Mouse (Mus musculus) limb, embryonic 13.5 days (tissue): ENCODE results near the gene Urgcp. TPM values are rescaled to one million over a fixed set of nuclear protein-coding genes. Genes with fewer than 3 reads are reported as not detected.
A peak's percentile ranks its signal among the peaks of the same experiment; 100 is the strongest.

ENCODE experiments used
- ATAC-seq: fragments of 200-750 bp; cut with Nextera tagmentation; 2 replicates; pipeline ENCODE4 v1.8.0; 2017; ENCODE audit warnings: low read depth, moderate number of reproducible peaks, moderate TSS enrichment; ENCODE audit not compliant: low FRiP score
- H3K27ac ChIP-seq: fragments of 300-500 bp; sonication (generic); 2 replicates; pipeline ENCODE4 v1.5.1; 2015; ENCODE audit warnings: inconsistent platforms, mild to moderate bottlenecking, moderate library complexity
- H3K27me3 ChIP-seq: fragments of 300-500 bp; sonication (generic); 2 replicates; pipeline ENCODE4 v1.6.1; 2015; ENCODE audit warnings: mild to moderate bottlenecking, inconsistent platforms
- H3K36me3 ChIP-seq: fragments of 300-500 bp; sonication (generic); 2 replicates; pipeline ENCODE4 v1.6.1; 2015; ENCODE audit warnings: inconsistent platforms, mild to moderate bottlenecking, moderate library complexity
- H3K4me1 ChIP-seq: fragments of 300-500 bp; sonication (generic); 2 replicates; pipeline ENCODE4 v1.6.1; 2015; ENCODE audit warnings: inconsistent platforms
- H3K4me2 ChIP-seq: fragments of 300-500 bp; sonication (generic); replicated peaks from 2 replicates; pipeline ENCODE4 v1.6.1; 2015; ENCODE audit warnings: inconsistent platforms, mild to moderate bottlenecking, moderate library complexity
- H3K4me3 ChIP-seq: fragments of 300-500 bp; sonication (generic); 2 replicates; pipeline ENCODE4 v1.5.1; 2015; ENCODE audit warnings: moderate library complexity, mild to moderate bottlenecking, inconsistent platforms
- H3K9ac ChIP-seq: fragments of 300-500 bp; sonication (generic); 2 replicates; pipeline ENCODE4 v1.6.1; 2015; ENCODE audit warnings: mild to moderate bottlenecking, inconsistent platforms
- H3K9me3 ChIP-seq: fragments of 300-500 bp; sonication (generic); 2 replicates; pipeline ENCODE4 v1.6.1; 2016; ENCODE audit warnings: inconsistent platforms
- WGBS: fragments of 180-500 bp; shearing (Covaris S2); methylation state at CpG from one replicate; pipeline ENCODE4 v1.1.7; 2015; 5-methylcytosine and 5-hydroxymethylcytosine counted together
- polyA plus RNA-seq: library from polyadenylated mRNA; unstranded; fragments of >200 nt; fragmentation: Nextera tagmentation; extraction: Ambion mirVana; gene quantifications from 2 replicates; pipeline ENCODE4 v1.2.1, GENCODE M21; 2015

Gene Urgcp
- polyA plus RNA-seq, 1 experiment from 2014 or later = 29.2 TPM

DNA sequence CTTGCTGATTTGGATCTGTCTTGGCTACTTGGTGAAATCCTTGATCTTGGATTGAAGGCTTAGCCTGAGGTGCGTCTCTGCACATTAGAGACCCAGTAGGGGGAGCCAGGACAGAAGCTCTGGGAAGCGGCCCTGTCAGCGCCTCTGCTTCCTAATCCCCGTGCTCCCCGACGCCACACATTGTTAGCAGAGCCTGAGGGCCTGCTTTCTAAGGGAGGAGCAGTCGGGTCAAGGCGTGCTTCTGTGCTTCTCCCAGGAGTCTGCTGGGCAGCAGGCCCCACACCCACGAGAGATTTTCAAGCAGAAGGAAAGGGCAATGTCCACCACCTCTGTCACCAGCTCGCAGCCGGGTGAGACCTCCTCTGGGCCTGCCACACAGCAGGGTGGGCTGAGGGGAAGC, 35.2 kb upstream of the Urgcp start:
- Histone ChIP-seq H3K9ac (no peak overlapping the region), H3K36me3 (peaks cover 89% of the 10 kb centered on the region), H3K4me3 (no peak overlapping the region), H3K4me1 (peaks cover 9% of the 10 kb centered on the region), H3K27me3 (no peaks in the 10 kb centered on the region), H3K9me3 (no peaks in the 10 kb centered on the region), H3K4me2 (no peak overlapping the region), H3K27ac (no peak overlapping the region)
- 80% methylated on average over 11 of the region's 11 CpGs for WGBS
- ATAC-seq = no peak

DNA sequence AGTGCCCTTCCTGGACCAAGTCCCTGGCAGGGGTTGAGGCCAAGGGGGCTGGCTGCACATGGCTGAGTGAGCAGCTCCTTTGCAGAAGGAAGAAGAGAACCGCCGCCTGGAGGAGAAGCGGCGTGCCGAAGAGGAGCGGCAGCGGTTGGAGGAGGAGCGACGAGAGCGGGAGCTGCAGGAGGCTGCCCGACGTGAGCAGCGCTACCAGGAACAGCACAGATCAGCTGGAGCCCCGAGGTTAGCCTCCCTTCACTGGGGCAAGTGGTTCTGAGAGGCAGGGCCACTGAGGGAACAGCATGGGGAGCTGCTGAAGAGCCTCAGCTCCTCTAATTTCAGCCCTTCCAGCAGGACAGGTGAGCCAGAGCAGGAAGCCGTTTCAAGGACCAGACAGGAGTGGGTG, 34.8 kb upstream of the Urgcp start:
- ATAC-seq = no peak
- H3K27me3 ChIP-seq = no peaks in the 10 kb centered on the region
- H3K4me1 ChIP-seq = peaks cover 4% of the 10 kb centered on the region
- H3K9me3 ChIP-seq = no peaks in the 10 kb centered on the region
- peaks cover 93% of the 10 kb centered on the region for H3K36me3 ChIP-seq
- no peak overlapping the region for H3K4me2 ChIP-seq
- H3K27ac ChIP-seq = no peak overlapping the region
- H3K9ac ChIP-seq = no peak overlapping the region
- 91% methylated on average over 15 of the region's 15 CpGs for WGBS
- no peak overlapping the region for H3K4me3 ChIP-seq

DNA sequence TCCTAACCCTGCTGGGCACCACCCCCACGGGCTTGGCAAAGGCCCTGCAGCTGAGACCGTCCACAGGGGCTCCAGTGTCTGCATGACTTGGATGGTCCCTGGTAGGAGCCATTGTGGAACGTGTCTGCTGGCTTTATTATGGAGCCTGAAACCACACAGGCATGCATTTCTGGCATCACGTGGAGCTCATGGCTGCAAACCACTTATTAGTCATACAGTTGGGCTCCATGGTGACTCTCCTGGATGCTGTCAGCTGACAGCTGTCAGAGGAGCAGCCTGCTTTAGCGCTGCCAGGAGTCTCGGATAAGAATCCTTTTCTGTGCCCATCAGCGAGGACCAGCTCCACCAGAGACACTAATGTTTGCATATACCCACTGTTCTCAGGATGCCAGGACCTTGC, 33.5 kb upstream of the Urgcp start:
- Histone ChIP-seq H3K27me3 (no peaks in the 10 kb centered on the region), H3K36me3 (peaks cover 89% of the 10 kb centered on the region), H3K27ac (no peak overlapping the region), H3K4me2 (no peak overlapping the region), H3K4me1 (no peaks in the 10 kb centered on the region), H3K9me3 (no peaks in the 10 kb centered on the region), H3K9ac (no peak overlapping the region), H3K4me3 (no peak overlapping the region)
- ATAC-seq = no peak
- WGBS = 91% methylated on average over 7 of the region's 7 CpGs

DNA sequence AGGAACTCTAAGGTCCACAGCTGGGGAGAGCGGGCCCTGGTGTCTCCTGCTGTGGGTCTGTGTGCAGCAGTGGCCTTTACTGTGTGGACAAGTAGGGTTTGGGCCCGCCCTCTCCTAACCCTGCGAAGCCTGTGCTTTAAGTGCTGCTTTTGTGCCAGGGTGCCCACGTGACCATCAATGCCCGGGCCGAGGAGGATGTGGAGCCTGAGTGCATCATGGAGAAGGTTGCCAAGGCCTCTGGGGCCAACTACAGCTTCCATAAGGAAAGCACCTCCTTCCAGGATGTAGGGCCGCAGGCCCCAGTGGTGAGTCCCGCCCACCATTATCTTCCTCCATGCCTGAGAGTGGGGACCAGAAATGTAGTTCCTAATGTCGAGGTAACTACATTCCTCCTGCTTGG, 33.1 kb upstream of the Urgcp start:
- H3K27ac ChIP-seq = no peak overlapping the region
- peaks cover 85% of the 10 kb centered on the region for H3K36me3 ChIP-seq
- no peaks in the 10 kb centered on the region for H3K27me3 ChIP-seq
- H3K4me1 ChIP-seq = no peaks in the 10 kb centered on the region
- no peak for ATAC-seq
- no peak overlapping the region for H3K4me3 ChIP-seq
- WGBS = 88% methylated on average over 9 of the region's 9 CpGs
- H3K9ac ChIP-seq = no peak overlapping the region
- H3K9me3 ChIP-seq = no peaks in the 10 kb centered on the region
- no peak overlapping the region for H3K4me2 ChIP-seq

DNA sequence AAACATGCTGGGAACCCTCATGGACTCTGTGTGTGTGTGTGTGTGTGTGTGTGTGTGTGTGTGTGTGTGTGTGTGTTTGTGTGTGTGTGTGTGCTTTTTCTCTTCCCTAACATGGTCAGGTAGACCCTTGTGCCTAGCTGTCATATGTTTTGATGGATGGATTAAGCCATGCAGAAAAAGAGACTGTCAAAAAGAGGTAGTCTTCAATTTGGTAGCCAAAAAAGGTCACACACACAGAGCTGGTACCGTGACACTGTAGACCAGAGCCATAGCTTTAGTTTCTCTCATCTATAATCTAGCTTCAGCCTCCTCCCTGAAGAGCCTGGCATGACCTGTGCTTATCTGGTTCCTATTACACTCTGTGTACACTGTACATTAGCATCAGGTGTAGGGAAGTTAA, 28.3 kb upstream of the Urgcp start:
- 97% methylated on average over 1 of the region's 1 CpGs for WGBS
- Histone ChIP-seq H3K4me1 (peaks cover 24% of the 10 kb centered on the region), H3K9ac (no peak overlapping the region; the same call in 1 of the 2 replicates), H3K27me3 (no peaks in the 10 kb centered on the region), H3K4me2 (no peak overlapping the region), H3K4me3 (no peak overlapping the region), H3K9me3 (no peaks in the 10 kb centered on the region), H3K27ac (no peak overlapping the region), H3K36me3 (peaks cover 38% of the 10 kb centered on the region)
- no peak for ATAC-seq

DNA sequence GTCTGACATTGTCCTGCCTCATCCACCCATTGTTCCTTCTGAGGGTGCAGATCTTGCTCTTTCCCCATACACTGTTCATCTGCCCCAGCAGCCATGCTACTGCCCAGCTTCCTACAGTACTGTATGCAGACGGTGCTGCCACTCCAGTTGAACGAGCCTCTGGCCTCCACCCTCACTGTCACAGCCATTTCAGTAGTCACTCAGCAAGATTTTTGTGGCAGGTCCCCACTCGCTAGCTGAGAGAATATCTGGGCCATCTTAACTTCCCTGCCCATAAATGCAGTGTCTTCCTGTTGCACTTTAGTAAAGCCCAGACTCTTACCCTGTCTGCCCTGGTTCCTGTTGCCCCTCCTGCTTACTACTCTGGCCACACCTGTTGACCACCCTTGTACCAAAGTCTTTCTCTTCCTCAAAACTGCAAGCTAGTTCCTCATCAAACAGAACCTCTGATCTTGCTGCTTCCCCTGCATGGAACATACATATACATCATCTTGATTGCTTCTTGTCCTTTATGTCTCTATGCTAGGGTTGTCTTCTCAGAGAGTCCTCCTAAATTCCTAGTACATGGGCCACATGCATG, 27.7 kb upstream of the Urgcp start:
- Histone ChIP-seq H3K9me3 (no peaks in the 10 kb centered on the region), H3K36me3 (peaks cover 32% of the 10 kb centered on the region), H3K27me3 (no peaks in the 10 kb centered on the region), H3K4me3 (peak overlapping the region; percentile 78; the same call in 1 of the 2 replicates), H3K4me2 (peak overlapping the region; percentile 90), H3K9ac (peak overlapping the region; percentile 85; the same call in 1 of the 2 replicates), H3K27ac (no peak overlapping the region), H3K4me1 (peaks cover 24% of the 10 kb centered on the region)
- no peak for ATAC-seq
- WGBS = 81% methylated on average over 3 of the region's 3 CpGs

DNA sequence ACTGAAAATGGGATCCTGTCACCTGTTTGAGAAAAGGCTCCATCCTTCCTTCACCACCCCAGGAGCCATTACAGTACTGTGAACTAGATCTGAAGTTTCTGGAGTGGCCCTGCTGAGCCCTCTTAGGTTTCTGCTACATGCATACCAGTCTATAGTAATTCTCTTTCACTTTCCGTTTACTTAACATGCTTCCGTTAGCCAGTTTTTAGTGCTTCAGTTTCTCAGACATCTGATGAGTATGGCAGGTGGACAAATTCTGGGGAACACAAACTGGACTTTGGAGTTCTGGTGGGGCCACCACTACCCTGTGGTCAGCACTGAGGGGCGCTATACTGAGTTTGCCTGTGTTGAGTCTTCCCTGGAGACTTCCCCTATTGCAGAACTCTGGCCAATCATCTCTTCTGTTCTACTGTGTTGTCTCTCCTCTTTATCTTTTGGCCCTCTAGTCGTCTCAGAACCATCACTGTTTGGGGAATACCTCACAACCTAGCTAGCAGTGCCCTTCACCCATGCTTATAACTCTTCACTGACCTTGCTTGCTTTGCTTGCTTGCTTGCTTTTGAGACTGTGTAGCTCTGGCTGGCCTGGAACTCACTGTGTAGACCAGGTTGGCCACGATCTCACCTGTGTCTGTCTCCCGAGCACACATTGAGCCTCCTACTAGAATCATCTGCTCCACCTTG, 27.0 kb upstream of the Urgcp start:
- 74% methylated on average over 6 of the region's 6 CpGs for WGBS
- ATAC-seq = no peak
- peak overlapping the region; percentile 86 for H3K27ac ChIP-seq

DNA sequence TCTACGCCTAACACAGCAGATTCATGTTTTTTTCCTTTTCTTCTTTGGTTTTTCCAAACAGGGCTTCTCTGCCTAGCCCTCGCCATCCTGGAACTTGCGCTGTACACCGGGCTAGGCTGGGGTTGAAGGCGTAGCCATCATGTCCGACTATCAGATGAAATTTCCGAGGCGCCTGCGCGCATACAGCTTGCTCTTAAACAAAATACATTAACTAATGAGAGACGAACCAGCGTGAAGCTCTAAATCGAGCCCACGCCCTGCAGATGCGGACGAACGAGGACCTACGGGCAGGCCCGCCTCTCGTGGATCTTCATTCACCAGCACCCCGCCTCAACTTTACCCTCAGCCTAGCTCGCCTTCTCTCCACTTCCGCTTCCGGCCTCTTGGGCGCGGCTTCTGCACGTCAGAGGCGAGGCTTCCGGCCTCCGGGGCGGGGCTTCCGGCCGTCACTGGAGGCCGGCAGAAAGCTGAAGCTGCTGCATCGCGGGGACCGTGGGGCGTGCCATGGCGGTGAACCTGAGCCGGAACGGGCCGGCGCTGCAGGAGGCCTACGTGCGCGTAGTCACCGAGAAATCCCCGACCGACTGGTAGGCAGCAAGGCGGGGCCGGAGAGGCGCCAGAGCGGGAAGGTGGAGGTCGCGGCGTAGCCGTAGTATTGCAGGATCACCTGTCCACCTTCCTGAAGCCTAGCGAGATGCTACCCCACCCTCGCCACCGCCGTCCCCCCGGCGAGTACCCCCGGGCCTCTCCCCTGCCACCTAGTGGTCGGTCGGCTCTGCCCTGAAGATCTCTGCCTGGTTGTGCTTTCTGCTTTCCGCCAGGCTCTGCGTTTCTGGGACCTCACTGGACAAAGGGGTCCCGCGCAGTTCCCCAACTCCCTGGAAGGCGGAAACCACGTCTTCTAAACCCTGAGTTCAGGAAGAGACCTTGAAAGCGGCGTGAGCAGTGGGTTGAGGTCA, 26.2 kb upstream of the Urgcp start, which contains the start of gene Dbnl:
Gene Dbnl, plus strand, starts transcription at position 433 of the 959 bp plus-strand sequence.
- Histone ChIP-seq H3K27me3 (no peaks in the 10 kb centered on the region), H3K4me2 (peak within 1 kb of the TSS; percentile 90), H3K9ac (peak within 1 kb of the TSS; percentile 85), H3K4me1 (peaks cover 24% of the 10 kb centered on the region), H3K9me3 (no peaks in the 10 kb centered on the region), H3K4me3 (peak within 1 kb of the TSS; percentile 78), H3K36me3 (peaks cover 17% of the 10 kb centered on the region), H3K27ac (peak within 1 kb of the TSS; percentile 86)
- ATAC-seq = peak; percentile 97
- WGBS = under 1% methylated on average over 74 of the region's 74 CpGs

More for the DNA sequence above, 27.0 kb upstream of the Urgcp start:
- Histone ChIP-seq H3K4me1 (peaks cover 24% of the 10 kb centered on the region), H3K27me3 (no peaks in the 10 kb centered on the region), H3K4me3 (peak overlapping the region; percentile 78), H3K36me3 (peaks cover 25% of the 10 kb centered on the region), H3K4me2 (peak overlapping the region; percentile 90), H3K9ac (peak overlapping the region; percentile 85), H3K9me3 (no peaks in the 10 kb centered on the region)

DNA sequence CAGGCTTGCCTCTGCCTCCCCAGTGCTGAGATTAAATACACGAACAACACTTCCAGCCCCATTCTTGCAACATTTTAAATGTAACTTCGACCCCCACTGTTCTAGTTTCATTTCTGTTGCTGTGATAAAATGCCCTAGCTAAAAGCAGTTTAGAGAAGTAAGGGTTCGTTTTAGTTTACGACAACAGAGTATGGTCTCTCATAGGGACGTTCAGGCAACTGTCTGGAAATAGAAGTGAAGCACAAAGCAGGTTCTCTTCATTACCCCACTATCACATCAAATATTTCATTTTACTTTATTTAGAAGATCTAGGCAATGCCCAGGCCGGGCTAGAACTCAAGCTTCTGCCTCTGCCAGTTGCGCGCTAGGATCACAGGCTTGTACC, 25.5 kb upstream of the Urgcp start:
- Histone ChIP-seq H3K36me3 (peaks cover 12% of the 10 kb centered on the region), H3K27ac (peak overlapping the region; percentile 86; the same call in 1 of the 2 replicates), H3K27me3 (no peaks in the 10 kb centered on the region), H3K4me1 (peaks cover 24% of the 10 kb centered on the region), H3K9ac (peak overlapping the region; percentile 85), H3K4me3 (peak overlapping the region; percentile 78), H3K4me2 (peak overlapping the region; percentile 90), H3K9me3 (no peaks in the 10 kb centered on the region)
- ATAC-seq = no peak
- WGBS = 31% methylated on average over 8 of the region's 8 CpGs

DNA sequence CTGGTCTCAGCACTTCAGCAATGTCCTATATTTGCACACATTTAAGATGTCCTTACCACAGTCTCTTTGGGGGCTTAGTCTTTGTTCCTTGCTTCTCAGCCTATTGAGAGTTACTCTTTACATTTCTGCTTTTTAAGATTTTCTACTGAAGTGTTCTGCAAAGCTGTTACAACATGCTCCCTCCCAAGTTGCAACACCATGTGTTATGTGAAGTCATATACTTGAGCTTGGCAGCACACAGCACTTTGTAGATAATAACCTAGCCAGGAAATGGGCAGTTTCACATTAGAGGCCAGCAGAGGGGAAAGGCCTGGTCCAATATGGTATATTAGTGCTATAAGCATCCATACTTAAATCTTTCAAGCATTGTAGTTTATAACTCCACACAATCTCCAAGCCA, 23.6 kb upstream of the Urgcp start:
- ATAC-seq = no peak
- H3K27ac ChIP-seq = no peak overlapping the region
- H3K4me1 ChIP-seq = peaks cover 24% of the 10 kb centered on the region
- H3K4me2 ChIP-seq = no peak overlapping the region
- H3K4me3 ChIP-seq = no peak overlapping the region
- no peak overlapping the region for H3K9ac ChIP-seq
- no peaks in the 10 kb centered on the region for H3K27me3 ChIP-seq
- H3K36me3 ChIP-seq = peaks cover 7% of the 10 kb centered on the region
- H3K9me3 ChIP-seq = no peaks in the 10 kb centered on the region

DNA sequence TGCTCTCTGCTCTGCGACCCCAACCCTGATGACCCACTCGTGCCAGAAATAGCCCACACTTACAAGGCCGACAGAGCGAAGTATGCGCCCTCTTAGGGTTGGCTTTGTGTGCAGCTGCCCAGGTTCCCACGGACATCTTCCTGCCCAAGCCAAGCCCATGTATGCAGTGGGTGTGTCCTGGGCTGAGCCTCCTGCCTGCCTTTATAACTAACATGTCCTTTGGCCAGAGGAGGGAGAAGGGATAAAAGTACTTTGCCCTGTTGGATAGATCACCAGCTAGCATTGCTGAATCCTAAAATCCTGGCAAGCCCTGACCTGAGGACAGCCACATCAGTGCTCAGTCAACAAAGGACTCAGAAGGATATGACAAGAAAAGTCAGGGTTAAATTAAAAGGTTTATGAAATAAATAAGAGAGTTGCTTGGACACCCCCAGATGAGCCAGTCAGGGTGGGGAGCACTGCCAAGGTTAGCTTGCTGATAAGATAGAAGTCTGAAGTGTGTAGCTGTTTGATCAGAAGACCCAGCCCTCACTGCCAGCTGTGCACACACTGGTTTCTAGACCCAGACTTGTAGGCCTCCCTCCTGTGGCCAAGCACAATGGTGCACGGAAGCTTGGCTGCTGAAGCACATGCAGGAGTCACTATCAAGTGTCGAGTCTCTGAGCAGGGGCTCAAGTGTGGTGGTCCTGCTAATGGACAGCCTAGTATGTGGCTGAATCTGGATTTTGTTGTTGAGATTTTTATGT, 20.2 kb upstream of the Urgcp start:
- 71% methylated on average over 8 of the region's 8 CpGs for WGBS
- no peak overlapping the region for H3K27ac ChIP-seq
- H3K27me3 ChIP-seq = no peaks in the 10 kb centered on the region
- peaks cover 6% of the 10 kb centered on the region for H3K4me1 ChIP-seq
- H3K36me3 ChIP-seq = peaks cover 9% of the 10 kb centered on the region; the same call in 1 of the 2 replicates
- no peak overlapping the region for H3K4me3 ChIP-seq
- no peak overlapping the region for H3K9ac ChIP-seq
- no peak overlapping the region for H3K4me2 ChIP-seq
- no peaks in the 10 kb centered on the region for H3K9me3 ChIP-seq
- no peak for ATAC-seq
